Mouse (Mus musculus) embryo, embryonic 9.5 days (tissue): ENCODE results near the gene Limch1.

Experiments used
- DNase-seq: peaks from one replicate; pipeline ENCODE4 v3.0.0-alpha.2; 2017; ENCODE audit errors: extremely low spot score

The Limch1 gene

DNA sequence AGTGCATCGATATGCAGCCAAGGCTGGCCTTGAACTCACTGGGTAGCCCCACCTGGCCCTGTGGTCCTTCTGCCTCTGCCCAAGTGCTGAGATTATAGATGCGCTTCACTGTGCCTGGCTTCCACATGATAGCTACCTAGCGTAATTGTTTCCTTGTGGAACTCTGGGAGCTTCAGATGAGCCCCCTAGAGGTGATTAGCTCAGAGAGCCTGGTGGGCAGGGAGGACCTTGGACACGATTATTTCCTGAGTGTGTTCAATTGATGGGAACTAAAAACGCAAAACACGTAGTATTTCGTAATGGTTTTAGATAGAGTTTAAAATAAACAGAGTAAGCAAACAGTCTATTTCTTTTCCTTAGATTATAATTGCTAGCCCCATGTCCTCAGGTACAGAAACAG lies 287.0 kb downstream of the Limch1 start:
- no peak for DNase-seq

DNA sequence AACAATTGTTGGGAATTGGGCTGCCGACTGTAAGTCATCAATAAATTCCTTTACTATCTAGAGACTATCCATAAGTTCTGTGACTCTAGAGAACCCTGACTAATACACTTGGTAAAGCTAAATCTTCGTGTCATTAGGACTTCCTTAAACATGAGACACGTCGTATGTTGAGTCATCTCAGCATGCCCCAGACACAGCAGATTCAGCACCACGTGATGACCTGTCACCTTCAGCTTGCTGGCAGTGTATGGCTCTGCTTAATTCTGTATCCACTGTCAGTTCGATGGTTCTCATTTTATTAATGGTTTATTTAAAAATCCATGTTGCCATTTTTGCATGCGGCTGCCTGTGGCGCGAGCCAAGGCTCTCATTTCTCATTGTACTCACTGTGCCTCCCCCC lies 298.3 kb downstream of the Limch1 start:
- DNase-seq, result no peak

- peak; percentile 59 for DNase-seq
Measured at GRCm38 (mm10) chr5:67048003-67048402, 302.4 kb downstream of the Limch1 start.

GRCm38 (mm10) chr5:67057803-67058202 lies 312.2 kb downstream of the Limch1 start:
- no peak for DNase-seq

- DNase-seq, result no peak
Measured at GRCm38 (mm10) chr5:67060519-67060918, 314.9 kb downstream of the Limch1 start.

DNA sequence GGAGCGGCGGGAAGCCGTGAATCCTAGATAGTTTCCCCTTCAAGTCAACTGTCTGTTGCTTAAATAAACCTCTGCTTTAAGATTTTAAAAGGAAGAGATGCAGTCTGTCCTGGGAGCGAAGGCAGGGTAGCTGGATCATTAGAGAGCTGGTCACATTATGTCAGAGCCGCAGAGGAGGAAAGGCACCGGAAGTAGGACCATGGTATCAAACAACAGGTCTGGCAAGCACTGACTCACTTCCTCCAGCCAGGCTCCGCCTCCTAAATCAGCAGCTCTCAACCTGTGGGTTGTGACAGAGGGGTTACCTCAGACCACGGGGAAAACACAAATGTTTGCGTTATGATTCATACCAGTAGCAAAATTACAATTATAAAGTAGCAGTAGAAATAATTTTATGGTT lies 318.0 kb downstream of the Limch1 start:
- DNase-seq, result no peak

- DNase-seq, result no peak
Measured at GRCm38 (mm10) chr5:67083117-67083516, 337.5 kb downstream of the Limch1 start.

DNA sequence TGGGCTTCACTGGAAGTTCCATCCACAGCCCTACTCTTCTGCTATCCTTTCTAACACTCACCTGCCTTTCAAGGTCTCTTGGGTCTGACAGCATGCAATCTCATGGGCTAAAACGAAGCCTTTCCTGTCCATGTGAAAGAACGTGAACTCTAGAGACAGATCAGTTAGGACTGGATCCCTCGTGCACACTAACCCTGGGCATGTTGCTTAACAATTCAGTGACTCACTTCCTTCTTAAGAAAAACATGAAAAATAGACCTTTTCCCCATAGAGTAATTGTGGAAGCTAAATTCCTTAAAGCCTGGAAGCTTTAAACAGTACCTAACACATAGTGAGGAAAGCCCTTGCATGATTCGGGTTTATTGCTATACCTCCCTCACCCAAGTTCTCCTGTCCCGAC lies 345.2 kb downstream of the Limch1 start:
- no peak for DNase-seq

DNA sequence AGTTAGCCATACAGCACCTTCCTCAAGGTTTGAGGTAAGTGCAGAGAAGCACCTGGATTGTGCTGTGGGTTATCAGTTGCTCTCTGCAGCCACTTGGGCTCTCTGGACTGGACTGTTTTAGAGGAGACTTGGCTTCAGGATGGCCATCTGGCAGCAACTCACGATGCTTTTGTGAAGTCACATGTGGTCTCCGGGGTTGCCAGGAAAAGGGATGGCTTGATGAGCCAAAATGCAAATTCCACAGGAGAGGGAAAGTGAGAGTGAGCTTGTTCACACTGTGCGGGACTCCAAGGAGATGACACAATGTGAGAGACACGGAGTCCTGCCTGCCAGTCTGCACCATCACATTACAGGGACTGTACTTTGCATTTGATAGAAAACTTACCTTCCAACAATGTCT lies 346.1 kb downstream of the Limch1 start:
- DNase-seq, result no peak

- no peak for DNase-seq
Measured at GRCm38 (mm10) chr5:67093991-67094390, 348.4 kb downstream of the Limch1 start.

DNA sequence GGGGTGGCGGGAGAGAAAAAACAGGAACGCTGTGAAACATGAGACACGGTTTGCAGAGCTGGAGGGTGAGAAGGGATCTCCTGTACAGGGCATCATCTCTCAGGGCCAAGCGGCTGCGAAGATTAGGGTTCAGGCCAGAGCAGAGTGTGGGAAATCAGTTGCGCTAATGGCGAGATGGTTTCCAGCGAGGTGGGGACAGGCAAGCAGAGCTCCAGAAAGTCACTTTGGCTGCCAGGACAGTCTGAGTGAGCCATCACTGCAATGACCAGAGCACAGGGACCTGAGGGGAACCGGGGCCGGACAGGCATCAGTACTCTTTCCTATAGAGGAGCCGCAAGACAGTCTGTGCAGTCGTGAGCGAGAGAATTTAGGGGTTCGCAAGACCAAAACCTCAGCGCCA lies 349.5 kb downstream of the Limch1 start:
- peak; percentile 67 for DNase-seq

DNA sequence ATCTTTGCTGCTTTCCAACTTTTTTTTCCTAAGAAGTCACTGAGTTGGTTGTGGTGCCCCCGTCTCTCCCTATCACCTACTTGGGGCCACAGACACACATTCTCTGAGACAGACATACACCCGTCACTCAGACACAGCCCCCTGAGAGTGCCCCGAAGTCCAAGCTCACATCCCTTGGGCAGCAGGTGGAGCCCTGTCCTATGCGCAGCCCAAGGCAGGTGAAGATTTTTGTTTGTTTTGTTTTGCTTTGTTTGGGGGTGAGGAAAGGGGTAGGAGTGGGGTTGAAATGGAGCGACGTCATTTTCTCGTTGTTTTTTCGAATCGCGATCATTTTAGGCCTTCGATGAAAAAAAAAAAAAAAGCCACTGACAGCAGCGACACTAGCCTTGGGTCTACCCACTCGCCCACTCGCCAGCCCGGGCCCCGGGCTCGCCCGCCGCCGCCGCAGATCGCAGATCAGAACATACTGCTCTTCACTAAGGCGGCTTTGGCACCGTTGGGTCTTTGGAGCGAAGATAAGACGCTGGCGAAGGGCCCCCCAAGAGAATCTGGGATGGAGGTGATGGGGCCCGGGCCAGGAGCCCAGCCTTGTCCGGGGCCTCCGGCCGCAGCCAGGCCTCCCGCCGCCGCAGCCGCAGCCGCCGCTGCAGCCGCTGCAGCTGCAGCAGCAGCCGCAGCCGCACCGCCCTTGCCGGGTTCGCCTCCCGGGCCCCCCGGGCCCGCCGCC lies 350.2 kb downstream of the Limch1 start:
- DNase-seq, result peak; percentile 37

DNA sequence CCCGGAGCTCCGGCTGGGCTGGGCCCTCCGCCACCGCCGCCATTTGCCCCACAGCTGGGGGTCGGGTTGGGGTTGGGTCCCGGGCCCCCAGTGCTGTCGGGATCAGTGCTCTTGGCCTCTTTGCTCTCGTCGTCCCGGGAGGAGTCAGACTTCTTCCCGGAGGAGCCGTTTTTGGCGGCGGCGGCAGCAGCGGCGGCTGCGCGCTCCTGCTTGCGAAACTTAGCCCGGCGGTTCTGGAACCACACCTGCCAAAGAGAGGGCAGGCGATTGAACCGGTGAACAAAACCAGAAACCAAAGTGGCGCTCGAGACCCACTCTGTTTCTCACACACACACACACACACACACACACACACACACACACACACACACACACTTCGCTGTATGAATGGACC lies 350.7 kb downstream of the Limch1 start:
- DNase-seq, result peak; percentile 67

DNA sequence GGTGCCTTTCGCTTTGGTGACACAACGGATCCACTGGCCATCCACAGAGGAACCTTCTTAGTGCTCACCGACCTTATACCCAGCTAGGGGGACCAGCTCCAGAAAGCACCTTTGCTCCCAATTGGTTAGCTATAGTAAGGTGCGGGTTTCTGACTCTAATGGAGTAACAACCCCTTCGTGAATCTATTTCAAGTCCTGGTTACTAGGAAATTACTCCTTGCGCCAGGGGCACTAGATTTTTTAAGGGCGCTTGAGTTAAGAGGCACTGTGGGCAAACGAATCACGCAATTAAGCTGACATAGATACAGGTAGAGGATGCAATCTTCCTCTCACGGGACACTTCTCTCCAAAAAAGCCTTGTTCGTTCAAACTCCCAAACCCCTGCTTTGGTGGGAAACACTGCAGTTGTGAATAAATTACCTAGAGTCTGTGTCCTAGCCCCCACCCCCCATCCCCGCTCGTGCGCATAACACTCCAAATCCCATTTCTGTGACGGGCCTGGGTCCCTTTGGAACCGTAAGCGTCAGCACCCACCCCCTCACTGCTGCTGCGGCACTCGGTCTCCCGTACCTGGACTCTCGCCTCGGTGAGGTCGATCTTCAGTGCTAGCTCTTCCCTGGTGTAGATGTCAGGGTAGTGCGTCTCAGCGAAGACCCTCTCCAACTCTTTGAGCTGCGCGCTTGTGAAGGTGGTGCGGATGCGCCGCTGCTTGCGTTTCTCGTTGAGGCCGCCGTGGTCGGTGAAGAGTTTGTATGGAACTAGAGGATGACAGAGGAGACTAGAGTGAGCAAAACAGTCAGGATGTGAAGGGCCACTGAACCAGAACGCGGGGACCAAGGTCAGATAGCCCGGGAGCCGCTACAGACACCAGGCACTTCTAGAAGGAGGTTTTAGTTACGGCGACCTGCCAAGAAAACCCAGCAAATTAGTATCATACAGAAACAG lies 351.8 kb downstream of the Limch1 start:
- peak; percentile 60 for DNase-seq

- no peak for DNase-seq
Measured at GRCm38 (mm10) chr5:67098051-67098732, 352.6 kb downstream of the Limch1 start.

- peak; percentile 61 for DNase-seq
Measured at GRCm38 (mm10) chr5:67098733-67099323, 353.2 kb downstream of the Limch1 start, which contains the start of gene Phox2b. Gene Phox2b (minus strand): TSS chr5:67099301.

DNA sequence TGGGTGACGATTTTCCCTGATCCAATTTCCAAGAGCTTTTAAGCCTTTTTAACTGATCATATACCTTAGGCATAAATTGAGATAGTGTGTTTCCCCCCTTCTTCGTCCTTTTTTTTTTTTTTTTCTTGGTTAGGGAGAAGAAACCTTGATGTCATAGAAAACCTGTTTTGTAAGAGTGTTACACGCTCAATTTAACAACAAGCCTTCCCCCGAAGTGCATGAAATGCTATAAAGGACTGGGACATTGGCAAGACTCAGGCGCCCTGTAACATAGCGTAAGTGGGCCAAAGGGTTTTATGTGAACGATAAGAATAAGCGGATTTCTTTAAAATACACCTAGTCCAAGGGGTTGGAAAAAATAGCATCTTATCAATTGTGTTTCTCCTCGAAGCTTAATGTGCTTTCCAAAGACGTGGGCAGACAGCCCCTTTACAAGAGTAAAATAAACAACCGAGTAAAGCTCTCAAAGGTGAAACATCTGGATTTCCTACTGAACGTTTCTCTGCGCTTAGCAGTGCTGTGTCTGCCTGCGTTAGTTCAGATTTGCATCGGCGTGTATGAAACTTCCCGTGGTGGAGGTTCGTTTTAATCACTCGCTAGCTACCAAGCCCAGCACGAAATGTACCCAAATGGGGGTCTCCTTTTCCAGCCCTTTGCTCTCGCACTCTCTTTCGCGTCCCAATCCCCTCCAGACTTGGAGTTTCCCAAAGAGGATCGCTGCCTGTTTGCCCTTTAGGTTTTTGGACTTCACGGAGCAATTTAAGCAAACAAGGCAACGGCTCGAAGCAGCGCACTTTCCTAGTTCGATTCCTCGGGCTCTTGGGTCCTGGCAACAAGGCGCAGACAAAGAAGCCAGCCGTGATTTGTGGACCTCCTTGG lies 354.0 kb downstream of the Limch1 start:
- peak; percentile 66 for DNase-seq

DNA sequence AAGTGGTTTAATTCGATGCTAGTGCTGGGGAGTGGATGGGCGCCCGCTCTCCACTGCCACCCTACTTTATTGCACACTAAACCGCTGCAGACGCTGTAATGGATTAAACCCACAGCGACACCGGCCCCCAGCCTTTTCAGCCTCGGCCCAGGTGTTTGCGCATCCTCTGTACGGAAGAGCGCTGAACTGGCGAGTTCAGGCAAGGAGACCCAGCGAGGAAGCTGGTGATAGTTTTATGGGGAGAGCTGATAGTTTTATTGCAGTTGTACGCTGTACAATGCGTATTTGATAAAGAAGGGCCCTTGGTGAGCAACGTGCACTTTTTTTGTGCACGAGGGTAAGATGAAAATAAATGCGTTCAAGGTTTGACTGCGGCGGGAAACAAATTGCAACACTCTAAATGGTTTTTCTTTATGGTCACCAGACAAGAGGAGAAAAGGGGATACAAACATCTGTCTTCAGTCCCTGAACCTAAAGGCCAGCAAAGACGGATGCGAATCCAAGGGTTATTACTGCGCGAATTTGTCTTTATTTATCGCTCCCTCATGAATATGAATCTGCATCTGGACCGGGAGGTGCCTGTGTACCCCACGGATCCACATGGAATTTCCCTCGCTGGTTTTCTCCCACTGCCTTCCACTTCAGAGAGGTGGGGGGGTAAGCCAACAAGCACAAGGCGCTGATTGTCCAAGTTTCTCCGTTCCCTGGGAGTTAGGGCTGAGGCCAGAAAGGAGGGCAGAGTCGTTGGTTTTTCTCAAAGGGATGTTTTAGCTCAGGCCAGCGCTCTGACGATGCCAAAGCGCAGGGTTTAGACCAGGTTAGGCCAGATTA lies 355.2 kb downstream of the Limch1 start:
- DNase-seq, result peak; percentile 48

DNA sequence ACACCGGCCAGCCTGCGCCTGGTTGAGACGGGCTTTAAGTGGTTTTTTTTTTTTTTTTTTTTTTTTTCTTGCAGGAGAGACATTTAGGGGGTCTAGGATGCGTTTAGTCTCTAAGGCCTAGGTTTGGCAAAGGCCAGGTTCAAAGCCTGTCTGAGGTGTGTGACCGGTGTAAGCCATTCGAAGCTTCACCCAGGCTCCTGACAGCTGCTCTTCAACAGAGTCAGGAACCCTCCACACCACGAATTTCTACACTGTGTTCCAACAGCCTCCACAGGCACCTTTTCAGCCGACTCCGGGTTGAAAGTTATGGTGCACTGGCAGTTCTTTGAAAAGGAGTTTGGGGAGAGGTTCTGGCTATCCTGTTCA lies 355.8 kb downstream of the Limch1 start:
- no peak for DNase-seq
